Mouse (Mus musculus) kidney, embryonic 16.5 days (tissue): Measurements from ENCODE around the gene Gdf10. TPM values are rescaled to one million over a fixed set of nuclear protein-coding genes. Genes with fewer than 3 reads are reported as not detected.

Experiments
- ATAC-seq: fragments of 200-750 bp; cut with Nextera tagmentation; 2 replicates; pipeline ENCODE4 v1.8.0; 2017; ENCODE audit warnings: moderate TSS enrichment; ENCODE audit not compliant: low FRiP score, low TSS enrichment
- H3K27ac ChIP-seq: fragments of 300-500 bp; sonication (generic); 2 replicates; pipeline ENCODE4 v1.5.1; 2014; ENCODE audit warnings: low read length
- H3K27me3 ChIP-seq: fragments of 300-500 bp; sonication (generic); 2 replicates; pipeline ENCODE4 v1.6.1; 2014; ENCODE audit warnings: low read length, control low read depth, mixed read lengths; ENCODE audit not compliant: insufficient read depth
- H3K36me3 ChIP-seq: fragments of 300-500 bp; sonication (generic); 2 replicates; pipeline ENCODE4 v1.6.1; 2014; ENCODE audit warnings: low read length, control low read depth, mixed read lengths; ENCODE audit not compliant: insufficient read depth
- H3K4me1 ChIP-seq: fragments of 300-500 bp; sonication (generic); 2 replicates; pipeline ENCODE4 v1.6.1; 2014; ENCODE audit warnings: low read length, control low read depth, mixed read lengths; ENCODE audit not compliant: insufficient read depth
- H3K4me2 ChIP-seq: fragments of 300-500 bp; sonication (generic); replicated peaks from 2 replicates; pipeline ENCODE4 v1.6.1; 2014; ENCODE audit warnings: low read depth, low read length
- H3K4me3 ChIP-seq: fragments of 300-500 bp; sonication (generic); 2 replicates; pipeline ENCODE4 v1.5.1; 2014; ENCODE audit warnings: mild to moderate bottlenecking, low read length
- H3K9ac ChIP-seq: fragments of 300-500 bp; sonication (generic); replicated peaks from 2 replicates; pipeline ENCODE4 v1.6.1; 2014; ENCODE audit warnings: low read length
- H3K9me3 ChIP-seq: fragments of 300-500 bp; sonication (generic); 2 replicates; pipeline ENCODE4 v1.6.1; 2016; ENCODE audit warnings: low read length, control low read depth
- WGBS: fragments of 180-500 bp; shearing (Covaris S2); extraction: QIAGEN DNeasy Blood & Tissue Kit; methylation state at CpG from one replicate; pipeline ENCODE4 v1.1.7; 2014; 5-methylcytosine and 5-hydroxymethylcytosine counted together
- polyA plus RNA-seq: library from polyadenylated mRNA; unstranded; fragments of >200 nt; fragmentation: Nextera tagmentation; extraction: Ambion mirVana; gene quantifications from 2 replicates; pipeline ENCODE4 v1.2.1, GENCODE M21; 2015

Gdf10 gene
- polyA plus RNA-seq, 1 experiment from 2014 or later: 4.0 TPM

- Histone ChIP-seq H3K4me3 (no peak overlapping the region), H3K4me2 (no peak overlapping the region), H3K4me1 (no peaks in the 10 kb centered on the region), H3K9me3 (no peaks in the 10 kb centered on the region), H3K9ac (no peak overlapping the region), H3K27me3 (peaks cover 33% of the 10 kb centered on the region), H3K36me3 (no peaks in the 10 kb centered on the region), H3K27ac (no peak overlapping the region)
- WGBS: 65% methylated on average over 10 of the region's 10 CpGs
- peak; percentile 39 for ATAC-seq
These were observed 9.7 kb downstream of the Gdf10 start for GRCm38 (mm10) chr14:33932935-33933703.

GRCm38 (mm10) chr14:33933778-33934317 lies 10.5 kb downstream of the Gdf10 start:
- no peaks in the 10 kb centered on the region for H3K4me1 ChIP-seq
- H3K4me2 ChIP-seq: no peak overlapping the region
- no peak overlapping the region for H3K4me3 ChIP-seq
- no peaks in the 10 kb centered on the region for H3K9me3 ChIP-seq
- H3K27ac ChIP-seq: no peak overlapping the region
- H3K9ac ChIP-seq: no peak overlapping the region
- WGBS: 44% methylated on average over 5 of the region's 5 CpGs
- H3K27me3 ChIP-seq: peaks cover 29% of the 10 kb centered on the region
- H3K36me3 ChIP-seq: no peaks in the 10 kb centered on the region
- 0 out of 2 replicates have a peak, but pooled peaks have one; percentile 36 for ATAC-seq

- H3K9ac ChIP-seq: peak overlapping the region; percentile 46; the same call in 1 of the 2 replicates
- no peak for ATAC-seq
- peak overlapping the region; percentile 39; the same call in 1 of the 2 replicates for H3K4me2 ChIP-seq
- H3K27ac ChIP-seq: no peak overlapping the region
- H3K27me3 ChIP-seq: no peaks in the 10 kb centered on the region
- no peaks in the 10 kb centered on the region for H3K36me3 ChIP-seq
- no peaks in the 10 kb centered on the region for H3K9me3 ChIP-seq
- H3K4me1 ChIP-seq: no peaks in the 10 kb centered on the region
- no peak overlapping the region for H3K4me3 ChIP-seq
- WGBS: 29% methylated on average over 9 of the region's 9 CpGs
These were observed 15.7 kb downstream of the Gdf10 start for GRCm38 (mm10) chr14:33939117-33939516.

GRCm38 (mm10) chr14:33940739-33941138 lies 17.4 kb downstream of the Gdf10 start, which contains the start of gene Gdf2:
Gene Gdf2, plus strand, starts transcription at chr14:33941039.
- Histone ChIP-seq H3K4me2 (no peak within 1 kb of the TSS), H3K9ac (no peak within 1 kb of the TSS), H3K27ac (no peak within 1 kb of the TSS), H3K9me3 (no peaks in the 10 kb centered on the region), H3K36me3 (no peaks in the 10 kb centered on the region), H3K4me1 (no peaks in the 10 kb centered on the region), H3K4me3 (no peak within 1 kb of the TSS), H3K27me3 (no peaks in the 10 kb centered on the region)
- no peak for ATAC-seq
- 80% methylated on average over 8 of the region's 8 CpGs for WGBS

GRCm38 (mm10) chr14:33942222-33942621 lies 18.8 kb downstream of the Gdf10 start:
- H3K4me3 ChIP-seq: no peak overlapping the region
- H3K4me2 ChIP-seq: no peak overlapping the region
- no peaks in the 10 kb centered on the region for H3K4me1 ChIP-seq
- H3K27ac ChIP-seq: no peak overlapping the region
- H3K9me3 ChIP-seq: no peaks in the 10 kb centered on the region
- no peak for ATAC-seq
- WGBS: 73% methylated on average over 5 of the region's 5 CpGs
- H3K36me3 ChIP-seq: no peaks in the 10 kb centered on the region
- H3K27me3 ChIP-seq: no peaks in the 10 kb centered on the region
- H3K9ac ChIP-seq: no peak overlapping the region

- no peaks in the 10 kb centered on the region for H3K9me3 ChIP-seq
- no peak overlapping the region for H3K4me2 ChIP-seq
- 72% methylated on average over 6 of the region's 6 CpGs for WGBS
- no peak overlapping the region for H3K4me3 ChIP-seq
- no peak overlapping the region for H3K9ac ChIP-seq
- H3K4me1 ChIP-seq: no peaks in the 10 kb centered on the region
- no peaks in the 10 kb centered on the region for H3K36me3 ChIP-seq
- no peak overlapping the region for H3K27ac ChIP-seq
- no peaks in the 10 kb centered on the region for H3K27me3 ChIP-seq
- ATAC-seq: no peak
These were observed 22.7 kb downstream of the Gdf10 start for GRCm38 (mm10) chr14:33946125-33946524.

- Histone ChIP-seq H3K36me3 (no peaks in the 10 kb centered on the region), H3K27ac (no peak overlapping the region), H3K4me1 (no peaks in the 10 kb centered on the region), H3K4me3 (no peak overlapping the region), H3K9me3 (no peaks in the 10 kb centered on the region), H3K27me3 (no peaks in the 10 kb centered on the region), H3K4me2 (no peak overlapping the region), H3K9ac (no peak overlapping the region)
- no peak for ATAC-seq
- WGBS: 63% methylated on average over 6 of the region's 6 CpGs
These were observed 29.0 kb downstream of the Gdf10 start for GRCm38 (mm10) chr14:33952233-33952981.

- WGBS: 90% methylated on average over 5 of the region's 5 CpGs
- Histone ChIP-seq H3K27ac (no peak within 1 kb of the TSS), H3K27me3 (no peaks in the 10 kb centered on the region), H3K9ac (no peak within 1 kb of the TSS), H3K9me3 (no peaks in the 10 kb centered on the region), H3K36me3 (no peaks in the 10 kb centered on the region), H3K4me2 (no peak within 1 kb of the TSS), H3K4me3 (no peak within 1 kb of the TSS), H3K4me1 (no peaks in the 10 kb centered on the region)
- ATAC-seq: no peak
These were observed 30.4 kb downstream of the Gdf10 start, which contains the start of gene Rbp3 for GRCm38 (mm10) chr14:33953761-33954160. Gene Rbp3, plus strand, starts transcription at chr14:33954003.

- no peak overlapping the region for H3K27ac ChIP-seq
- no peaks in the 10 kb centered on the region for H3K27me3 ChIP-seq
- ATAC-seq: no peak
- H3K4me1 ChIP-seq: no peaks in the 10 kb centered on the region
- 84% methylated on average over 13 of the region's 13 CpGs for WGBS
- no peaks in the 10 kb centered on the region for H3K36me3 ChIP-seq
- H3K9me3 ChIP-seq: no peaks in the 10 kb centered on the region
- no peak overlapping the region for H3K9ac ChIP-seq
- H3K4me2 ChIP-seq: no peak overlapping the region
- no peak overlapping the region for H3K4me3 ChIP-seq
These were observed 32.7 kb downstream of the Gdf10 start for GRCm38 (mm10) chr14:33956055-33956454.
